Comparison of ENCODE assay signal across 8 mouse cellular contexts in genomic region chr3:151749737-151750136, GRCm38 (mm10). TPM values are rescaled to one million over a fixed set of nuclear protein-coding genes. Genes with fewer than 3 reads are reported as not detected.
DNase-seq lines count a peak whose midpoint lies in the region; ATAC-seq and TF ChIP-seq lines count a peak whose summit lies in the region.
"Had no signal": no experiment of that assay in that cellular context is flagged by ENCODE, and none has a peak within 500 bp of the region (broad histone marks: within the 10 kb centered on the region; RNA-seq: fewer than 3 reads in every experiment).

TSS of gene Ifi44 (minus strand) at chr3:151749960.

- H3K79me2 ChIP-seq in liver, adult 2 months (ENCODE audit: control insufficient read depth, insufficient read depth, low read length): no peaks in the 10 kb centered on the region; the same call in 1 of the 2 replicates
- H3K79me2 ChIP-seq in macrophage (ENCODE audit: inconsistent target): peaks cover 26% of the 10 kb centered on the region; the same call in 1 of the 2 replicates

- H3K9ac ChIP-seq in liver, adult 2 months (ENCODE audit: low read depth, low read length): no peak within 1 kb of the TSS
- H3K9ac ChIP-seq in liver, embryonic 12.5 days: no peak within 1 kb of the TSS
- no peak within 1 kb of the TSS for H3K9ac ChIP-seq in hindbrain, embryonic 13.5 days
- H3K9ac ChIP-seq: limb, embryonic 13.5 days had no signal

- H3K27ac ChIP-seq in liver, adult 2 months (replicated peaks; ENCODE audit: insufficient read depth, low read depth, low read length): no peak within 1 kb of the TSS
- no peak within 1 kb of the TSS for H3K27ac ChIP-seq in liver, embryonic 12.5 days
- H3K27ac ChIP-seq in kidney, adult 2 months (ENCODE audit: insufficient read depth, low read depth, low read length): peak within 1 kb of the TSS; percentile 68
- no peak within 1 kb of the TSS for H3K27ac ChIP-seq in macrophage
- H3K27ac ChIP-seq in hindbrain, embryonic 13.5 days: no peak within 1 kb of the TSS
- H3K27ac ChIP-seq: limb, embryonic 13.5 days had no signal

- no peak within 1 kb of the TSS for H3K4me2 ChIP-seq in liver, embryonic 12.5 days
- no peak within 1 kb of the TSS for H3K4me2 ChIP-seq in hindbrain, embryonic 13.5 days
- H3K4me2 ChIP-seq: limb, embryonic 13.5 days had no signal

- no peak for TF ChIP-seq POLR2A in liver, adult 2 months (IDR thresholded peaks at IDR 0.05; ENCODE audit: extremely low read depth, insufficient read depth, low read length)
- no peak for TF ChIP-seq POLR2A in brain, embryonic 14.5 days (IDR thresholded peaks at IDR 0.05; ENCODE audit: borderline replicate concordance, extremely low read depth, insufficient read depth, insufficient read length, poor library complexity, severe bottlenecking)
- TF ChIP-seq POLR2A in kidney, adult 2 months (IDR thresholded peaks at IDR 0.05; ENCODE audit: low read depth, low read length): no peak

- no peak for TF ChIP-seq CTCF in liver, adult 2 months (IDR thresholded peaks at IDR 0.05; ENCODE audit: low read depth, low read length)
- no peak for TF ChIP-seq CTCF in brain, embryonic 14.5 days (IDR thresholded peaks at IDR 0.05; ENCODE audit: borderline replicate concordance, extremely low read depth, insufficient read depth, insufficient read length)
- TF ChIP-seq CTCF in kidney, adult 2 months (conservative IDR thresholded peaks at IDR 0.05; ENCODE audit: insufficient read depth, insufficient read length, low read depth, low read length): no peak

- no peak for ATAC-seq in liver, embryonic 12.5 days
- ATAC-seq in hindbrain, embryonic 13.5 days (ENCODE audit: low FRiP score): no peak

- peak within 1 kb of the TSS; percentile 25 for H3K4me3 ChIP-seq in liver, adult 2 months (ENCODE audit: insufficient read depth, low read depth, low read length)
- H3K4me3 ChIP-seq in liver, embryonic 12.5 days: no peak within 1 kb of the TSS
- H3K4me3 ChIP-seq in kidney, adult 2 months (ENCODE audit: insufficient read depth, low read depth, low read length): peak within 1 kb of the TSS; percentile 30
- H3K4me3 ChIP-seq in macrophage (ENCODE audit: inconsistent target): peak within 1 kb of the TSS; percentile 10; the same call in 1 of the 2 replicates
- H3K4me3 ChIP-seq in hindbrain, embryonic 13.5 days: no peak within 1 kb of the TSS
- H3K4me3 ChIP-seq: limb, embryonic 13.5 days had no signal

- H3K4me1 ChIP-seq in liver, adult 2 months (ENCODE audit: control insufficient read depth, insufficient read depth, low read length): no peaks in the 10 kb centered on the region
- no peaks in the 10 kb centered on the region for H3K4me1 ChIP-seq in liver, embryonic 12.5 days
- H3K4me1 ChIP-seq in kidney, adult 2 months (ENCODE audit: control insufficient read depth, insufficient read depth, low read length): no peaks in the 10 kb centered on the region
- H3K4me1 ChIP-seq in hindbrain, embryonic 13.5 days (replicated peaks): no peaks in the 10 kb centered on the region
- H3K4me1 ChIP-seq: limb, embryonic 13.5 days had no signal

- no peaks in the 10 kb centered on the region for H3K27me3 ChIP-seq in liver, adult 2 months (ENCODE audit: control insufficient read depth, insufficient read depth, low read length)
- H3K27me3 ChIP-seq in liver, embryonic 12.5 days (replicated peaks): no peaks in the 10 kb centered on the region
- no peaks in the 10 kb centered on the region for H3K27me3 ChIP-seq in kidney, adult 2 months (replicated peaks; ENCODE audit: control insufficient read depth, insufficient read depth, low read length)
- no peaks in the 10 kb centered on the region for H3K27me3 ChIP-seq in hindbrain, embryonic 13.5 days
- H3K27me3 ChIP-seq: limb, embryonic 13.5 days had no signal

- 21% methylated on average over 7 of the region's 7 CpGs for WGBS in liver, adult 2 months
- WGBS in liver, embryonic 12.5 days (ENCODE audit: insufficient replicate concordance): 60% methylated on average over 7 of the region's 7 CpGs
- WGBS in kidney, adult 2 months: 19% methylated on average over 7 of the region's 7 CpGs
- WGBS in macrophage (ENCODE audit: missing documents): 4% methylated on average over 7 of the region's 7 CpGs
- 78% methylated on average over 7 of the region's 7 CpGs for WGBS in hindbrain, embryonic 13.5 days

- H3K36me3 ChIP-seq in liver, adult 2 months (ENCODE audit: control insufficient read depth, insufficient read depth, low read length): no peaks in the 10 kb centered on the region
- no peaks in the 10 kb centered on the region for H3K36me3 ChIP-seq in liver, embryonic 12.5 days
- no peaks in the 10 kb centered on the region for H3K36me3 ChIP-seq in kidney, adult 2 months (ENCODE audit: control insufficient read depth, insufficient read depth, low read length)
- peaks cover 25% of the 10 kb centered on the region for H3K36me3 ChIP-seq in macrophage (ENCODE audit: inconsistent target)
- no peaks in the 10 kb centered on the region for H3K36me3 ChIP-seq in hindbrain, embryonic 13.5 days
- H3K36me3 ChIP-seq: limb, embryonic 13.5 days had no signal

- no peaks in the 10 kb centered on the region for H3K9me3 ChIP-seq in liver, embryonic 12.5 days (replicated peaks)
- no peaks in the 10 kb centered on the region for H3K9me3 ChIP-seq in hindbrain, embryonic 13.5 days
- H3K9me3 ChIP-seq: limb, embryonic 13.5 days had no signal

- DNase-seq in liver, adult 2 months (ENCODE audit: extremely low read depth, low read depth, low spot score): peak; percentile 17
- DNase-seq in brain, embryonic 14.5 days (ENCODE audit: low read depth): peak; percentile 34
- DNase-seq in kidney, adult 2 months: peak; percentile 65
- DNase-seq in layer of hippocampus, postnatal 10 days (ENCODE audit: low spot score in 2 of 2): no peak

RNA-seq across cellular contexts. Expression of gene Ifi44, which starts in this region (rescaled TPM):
- 5.4 and 6.5 TPM in 2 replicates for total RNA-seq in liver, adult 2 months (2014; rRNA removed)
- polyA plus RNA-seq in liver, adult 2 months (2012; rRNA removed): 0.65 and 3.1 TPM in 2 replicates
- 0.25 TPM in 1 of 2 replicates, not detected in the other for polyA plus RNA-seq in liver, embryonic 12.5 days (2016; fragmentation: Nextera tagmentation; extraction: Ambion mirVana)
- polyA plus RNA-seq in brain, embryonic 14.5 days (2012; rRNA removed): 0.16 and 0.40 TPM in 2 replicates
- polyA plus RNA-seq in kidney, adult 2 months (2012; rRNA removed): 11.3 and 15.8 TPM in 2 replicates
- 100 to 1,000 TPM in 14 of 26 experiments, 10 to 100 TPM in 10, 1 to 10 TPM in 2; 8.2 to 415 (median 252) TPM for total RNA-seq in macrophage (2018; cell fraction: chromatin; rRNA removed)
- 100 to 1,000 TPM in 13 of 26 experiments, 10 to 100 TPM in 13; 19.5 to 489 (median 131) TPM for total RNA-seq in macrophage (2018; cell fraction: cytosol; rRNA removed)
- total RNA-seq in macrophage (2018; cell fraction: nucleus; rRNA removed): 100 to 1,000 TPM in 15 of 26 experiments, 10 to 100 TPM in 11; 15.1 to 554 (median 356) TPM
- polyA plus RNA-seq in macrophage (2018): 19.5 to 101 TPM (median 21.8 TPM) in 3 replicates
- total RNA-seq in layer of hippocampus, postnatal 10 days (2021): under 1 TPM in 1 of 2 experiments, not detected in 1; 0.11 TPM
- 0.08 TPM in 2 replicates for polyA plus RNA-seq in hindbrain, embryonic 13.5 days (2015; fragmentation: Nextera tagmentation; extraction: Ambion mirVana)

Comparison
In these comparisons a context has a peak if more than half of its experiments do, and no peak if none do; other contexts are left out.
1. H3K4me3 ChIP-seq: peak in liver, adult 2 months (single experiment), kidney, adult 2 months (single experiment) and macrophage (single experiment); none in liver, embryonic 12.5 days (single experiment) and hindbrain, embryonic 13.5 days (single experiment).
2. Peak in DNase-seq in brain, embryonic 14.5 days; RNA of the gene not detected or under 1 TPM.
3. DNase-seq: peak in liver, adult 2 months (single experiment) and kidney, adult 2 months (single experiment); none in layer of hippocampus, postnatal 10 days (0 of 2).